Mouse (Mus musculus): Measurements from ENCODE around the gene Map1lc3a.

DNA sequence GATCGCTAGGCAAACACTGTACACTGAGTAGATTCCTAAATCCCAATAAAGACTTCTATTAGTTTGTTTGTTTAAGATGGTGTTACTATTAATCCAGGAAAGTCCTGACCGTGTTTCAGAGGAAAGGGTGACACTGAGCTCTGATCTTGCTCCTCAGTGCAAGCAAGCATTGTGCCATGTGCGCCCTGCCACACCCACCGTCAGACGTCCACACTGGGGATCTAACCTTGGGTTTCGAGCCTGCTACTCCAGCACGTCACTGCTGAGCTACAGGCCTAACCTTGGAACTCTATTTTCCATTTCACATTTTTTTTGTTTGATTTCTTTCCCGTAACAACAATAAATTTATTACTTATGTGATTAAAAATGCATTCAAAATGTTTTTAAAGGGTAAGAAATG is 14.0 kb downstream of the Map1lc3a start:
- TF ChIP-seq CTCF (IDR thresholded peaks at IDR 0.05; ENCODE audit: low read depth, low read length) (no peak), POLR2A (IDR thresholded peaks at IDR 0.05; ENCODE audit: insufficient read depth, low read length) (no peak), EP300 (IDR thresholded peaks at IDR 0.05; ENCODE audit: insufficient read depth, low read depth, low read length) (no peak)
